Mouse (Mus musculus): ENCODE data around the gene Vmn1r175. TPM values are rescaled to one million over a fixed set of nuclear protein-coding genes. Genes with fewer than 3 reads are reported as not detected.

The Vmn1r175 gene
- not detected in 2 replicates for polyA plus RNA-seq (2012; rRNA removed)

DNA sequence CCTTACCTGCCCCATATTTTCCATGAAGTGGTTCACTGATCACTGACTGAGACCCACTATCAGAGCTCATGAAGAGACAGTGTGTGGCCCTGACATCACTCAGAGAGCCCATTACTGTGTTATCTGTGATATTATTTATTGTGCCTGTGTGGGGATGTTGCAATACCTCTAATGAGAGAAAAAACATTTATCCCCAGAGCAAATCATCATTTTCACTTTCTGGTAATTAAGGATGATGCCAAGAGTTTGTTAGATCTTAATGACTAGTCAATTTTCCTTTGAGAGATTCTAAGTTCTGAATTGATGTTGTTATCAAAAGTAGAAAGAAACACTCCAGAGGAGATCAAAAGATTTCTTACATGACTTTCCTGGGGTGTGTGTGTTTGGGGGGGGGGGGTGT lies at the start of gene Vmn1r175:
Gene Vmn1r175, minus strand, starts transcription at position 101 of the 400 bp plus-strand sequence.

GRCm38 (mm10) chr7:23837272-23837671 lies 26.8 kb upstream of the Vmn1r175 start, which contains the start of gene Vmn1r176:
TSS of gene Vmn1r176 (minus strand) at chr7:23837372.

Other genes starting within 250 kb of the Vmn1r175 start
- gene Vmn1r169, start 235.1 kb downstream of the Vmn1r175 start, polyA plus RNA-seq (2012; rRNA removed) = not detected in 2 replicates
- gene Vmn1r170, start 204.5 kb downstream of the Vmn1r175 start, polyA plus RNA-seq (2012; rRNA removed) = not detected in 2 replicates
- not detected in 2 replicates for gene Vmn1r171, start 179.9 kb downstream of the Vmn1r175 start, polyA plus RNA-seq (2012; rRNA removed)
- gene Vmn1r172, start 152.3 kb downstream of the Vmn1r175 start, polyA plus RNA-seq (2012; rRNA removed) = not detected in 2 replicates
- gene Vmn1r173, start 109.9 kb downstream of the Vmn1r175 start, polyA plus RNA-seq (2012; rRNA removed) = not detected in 2 replicates
- not detected in 2 replicates for gene Vmn1r174, start 58.4 kb downstream of the Vmn1r175 start, polyA plus RNA-seq (2012; rRNA removed)
- not detected in 2 replicates for gene Vmn1r176, start 26.7 kb upstream of the Vmn1r175 start, polyA plus RNA-seq (2012; rRNA removed)
- gene Vmn1r177, start 55.8 kb upstream of the Vmn1r175 start, polyA plus RNA-seq (2012; rRNA removed) = not detected in 2 replicates
- gene Vmn1r178, start 81.4 kb upstream of the Vmn1r175 start, polyA plus RNA-seq (2012; rRNA removed) = not detected in 2 replicates
- not detected in 2 replicates for gene Vmn1r179, start 116.3 kb upstream of the Vmn1r175 start, polyA plus RNA-seq (2012; rRNA removed)
- gene Vmn1r180, start 140.0 kb upstream of the Vmn1r175 start, polyA plus RNA-seq (2012; rRNA removed) = not detected in 2 replicates
- gene Vmn1r181, start 164.0 kb upstream of the Vmn1r175 start, polyA plus RNA-seq (2012; rRNA removed) = not detected in 2 replicates
- gene V1rd19, start 191.0 kb upstream of the Vmn1r175 start, polyA plus RNA-seq (2012; rRNA removed) = not detected in 2 replicates
- gene Vmn1r183, start 242.6 kb upstream of the Vmn1r175 start, polyA plus RNA-seq (2012; rRNA removed) = not detected in 2 replicates